ENCODE assay signal across 29 mouse cellular contexts in genomic region chr16:24622226-24623194, GRCm38 (mm10).
A peak's percentile ranks its signal among the peaks of the same experiment; 100 is the strongest.
DNase-seq lines count a peak whose midpoint lies in the region; ATAC-seq and TF ChIP-seq lines count a peak whose summit lies in the region.
"Had no signal": no experiment of that assay in that cellular context is flagged by ENCODE, and none has a peak within 500 bp of the region (broad histone marks: within the 10 kb centered on the region; RNA-seq: fewer than 3 reads in every experiment).

No protein-coding gene starts in this region.

- no peak overlapping the region for H3K27ac ChIP-seq in kidney, embryonic 15.5 days
- peak overlapping the region; percentile 51 for H3K27ac ChIP-seq in liver, embryonic 16.5 days (ENCODE audit: low read length)
- H3K27ac ChIP-seq in liver, embryonic 12.5 days, result no peak overlapping the region
- peak overlapping the region; percentile 66 for H3K27ac ChIP-seq in intestine, postnatal 0 days (ENCODE audit: low read depth, low read length)
- H3K27ac ChIP-seq: hindbrain, embryonic 10.5 days; hindbrain, embryonic 15.5 days; layer of hippocampus, adult 2 months; left cerebral cortex, adult 2 months had no signal

- no peaks in the 10 kb centered on the region for H3K36me3 ChIP-seq in kidney, embryonic 15.5 days
- H3K36me3 ChIP-seq in liver, embryonic 16.5 days (ENCODE audit: control insufficient read depth, insufficient read depth), result no peaks in the 10 kb centered on the region
- H3K36me3 ChIP-seq in liver, embryonic 12.5 days, result no peaks in the 10 kb centered on the region
- H3K36me3 ChIP-seq in intestine, postnatal 0 days (ENCODE audit: control insufficient read depth, insufficient read depth), result no peaks in the 10 kb centered on the region
- H3K36me3 ChIP-seq: hindbrain, embryonic 10.5 days; hindbrain, embryonic 15.5 days had no signal

- WGBS in kidney, embryonic 15.5 days, result 78% methylated on average over 3 of the region's 3 CpGs
- 53% methylated on average over 3 of the region's 3 CpGs for WGBS in liver, embryonic 16.5 days (ENCODE audit: insufficient replicate concordance)
- 72% methylated on average over 3 of the region's 3 CpGs for WGBS in liver, embryonic 12.5 days (ENCODE audit: insufficient replicate concordance)
- 45% methylated on average over 3 of the region's 3 CpGs for WGBS in intestine, postnatal 0 days

- H3K4me2 ChIP-seq in kidney, embryonic 15.5 days, result no peak overlapping the region
- no peak overlapping the region for H3K4me2 ChIP-seq in liver, embryonic 16.5 days (ENCODE audit: low read depth, low read length)
- H3K4me2 ChIP-seq in liver, embryonic 12.5 days, result no peak overlapping the region
- H3K4me2 ChIP-seq in intestine, postnatal 0 days (replicated peaks; ENCODE audit: low read depth), result peak overlapping the region; percentile 37; the same call in 1 of the 2 replicates
- H3K4me2 ChIP-seq: hindbrain, embryonic 15.5 days had no signal

- intact Hi-C loops in left cerebral cortex, postnatal 14 days (cut with DNase I), result no loop called here

- H3K9me3 ChIP-seq in kidney, embryonic 15.5 days (replicated peaks), result no peaks in the 10 kb centered on the region
- no peaks in the 10 kb centered on the region for H3K9me3 ChIP-seq in liver, embryonic 16.5 days (replicated peaks; ENCODE audit: control insufficient read depth, low read length)
- no peaks in the 10 kb centered on the region for H3K9me3 ChIP-seq in liver, embryonic 12.5 days (replicated peaks)
- H3K9me3 ChIP-seq in intestine, postnatal 0 days (ENCODE audit: control insufficient read depth), result no peaks in the 10 kb centered on the region
- H3K9me3 ChIP-seq: hindbrain, embryonic 10.5 days; hindbrain, embryonic 15.5 days; megakaryocyte, embryonic 14.5 days had no signal

- no peaks in the 10 kb centered on the region; the same call in 1 of the 2 replicates for H3K4me1 ChIP-seq in kidney, embryonic 15.5 days
- no peaks in the 10 kb centered on the region for H3K4me1 ChIP-seq in liver, embryonic 16.5 days (ENCODE audit: control insufficient read depth, low read depth, low read length)
- H3K4me1 ChIP-seq in liver, embryonic 12.5 days, result no peaks in the 10 kb centered on the region
- 0 out of 2 replicates have a peak, but pooled peaks cover 6% of the 10 kb centered on the region for H3K4me1 ChIP-seq in intestine, postnatal 0 days (replicated peaks; ENCODE audit: control insufficient read depth, insufficient read depth, low read length)
- H3K4me1 ChIP-seq: megakaryocyte, embryonic 14.5 days had no signal

- H3K4me3 ChIP-seq in kidney, embryonic 15.5 days (replicated peaks), result no peak overlapping the region
- H3K4me3 ChIP-seq in liver, embryonic 16.5 days (ENCODE audit: low read depth, low read length), result no peak overlapping the region
- no peak overlapping the region for H3K4me3 ChIP-seq in liver, embryonic 12.5 days
- H3K4me3 ChIP-seq in intestine, postnatal 0 days (ENCODE audit: low read depth, low read length), result no peak overlapping the region
- H3K4me3 ChIP-seq: erythroblast, embryonic 14.5 days; hindbrain, embryonic 10.5 days; hindbrain, embryonic 15.5 days; layer of hippocampus, adult 2 months; left cerebral cortex, adult 2 months; megakaryocyte, embryonic 14.5 days had no signal

- no peak for ATAC-seq in kidney, embryonic 15.5 days (replicated peaks; ENCODE audit: low FRiP score)
- ATAC-seq in liver, embryonic 16.5 days (ENCODE audit: low read depth), result peak; percentile 53; the same call in 1 of the 2 replicates
- no peak for ATAC-seq in liver, embryonic 12.5 days
- ATAC-seq in intestine, postnatal 0 days, result peak; percentile 84
- ATAC-seq: CD4-positive, CD25-positive, alpha-beta regulatory T cell, adult 4 months; inflammation-experienced regulatory T-cells, adult 6 months; lung, postnatal 0 days had no signal

- DNase-seq in kidney, adult 9 months, result peak; percentile 82
- peak; percentile 18 for DNase-seq in adipocyte (ENCODE audit: low spot score)
- DNase-seq in right cerebral cortex, postnatal 10 days (ENCODE audit: low spot score in 2 of 2), result no peak
- DNase-seq in left cerebral cortex, postnatal 14 days (ENCODE audit: low spot score in 2 of 2), result no peak
- DNase-seq: adrenal gland, adult 2 months; cerebellum, adult 2 months; cerebellum, postnatal 14 days; gastrocnemius, postnatal 14 days; heart, postnatal 14 days; left cerebral cortex, postnatal 4 days; lung, adult 18-20 months; lung, postnatal 4 days; midbrain, embryonic 14.5 days; right cerebral cortex, postnatal 25 days; thymus, adult 2 months; thymus, postnatal 36 days had no signal

- TF ChIP-seq CTCF in intestine, postnatal 0 days (IDR thresholded peaks at IDR 0.05; ENCODE audit: low read depth), result no peak

- H3K9ac ChIP-seq in kidney, embryonic 15.5 days, result no peak overlapping the region
- H3K9ac ChIP-seq in liver, embryonic 16.5 days (ENCODE audit: low read depth, low read length), result no peak overlapping the region
- no peak overlapping the region for H3K9ac ChIP-seq in liver, embryonic 12.5 days
- H3K9ac ChIP-seq in intestine, postnatal 0 days (ENCODE audit: low read depth, low read length), result no peak overlapping the region
- H3K9ac ChIP-seq: hindbrain, embryonic 15.5 days had no signal

- no peaks in the 10 kb centered on the region for H3K27me3 ChIP-seq in kidney, embryonic 15.5 days
- H3K27me3 ChIP-seq in liver, embryonic 16.5 days (ENCODE audit: control insufficient read depth, insufficient read depth, low read depth, low read length), result no peaks in the 10 kb centered on the region
- no peaks in the 10 kb centered on the region for H3K27me3 ChIP-seq in liver, embryonic 12.5 days (replicated peaks)
- no peaks in the 10 kb centered on the region for H3K27me3 ChIP-seq in intestine, postnatal 0 days (replicated peaks; ENCODE audit: control insufficient read depth, insufficient read depth, low read length)
- H3K27me3 ChIP-seq: hindbrain, embryonic 15.5 days; megakaryocyte, embryonic 14.5 days had no signal

Comparison
In these comparisons a context has a peak if more than half of its experiments do, and no peak if none do; other contexts are left out.
1. ATAC-seq: peak in liver, embryonic 16.5 days (single experiment) and intestine, postnatal 0 days (single experiment); none in kidney, embryonic 15.5 days (single experiment) and liver, embryonic 12.5 days (single experiment).
2. H3K27ac ChIP-seq: peak in liver, embryonic 16.5 days (single experiment) and intestine, postnatal 0 days (single experiment); none in kidney, embryonic 15.5 days (single experiment) and liver, embryonic 12.5 days (single experiment).
3. DNase-seq: peak in kidney, adult 9 months (single experiment) and adipocyte (single experiment); none in right cerebral cortex, postnatal 10 days (0 of 2) and left cerebral cortex, postnatal 14 days (0 of 2).